Comparison of ENCODE assay signal across 8 mouse cellular contexts in genomic region chr7:102221899-102222298, GRCm38 (mm10). TPM values are rescaled to one million over a fixed set of nuclear protein-coding genes. Genes with fewer than 3 reads are reported as not detected.
A peak's percentile ranks its signal among the peaks of the same experiment; 100 is the strongest.
DNase-seq lines count a peak whose midpoint lies in the region; ATAC-seq and TF ChIP-seq lines count a peak whose summit lies in the region.

No protein-coding gene starts in this region.

- ATAC-seq in heart, embryonic 13.5 days (ENCODE audit: extremely low read depth, insufficient number of reproducible peaks, low FRiP score, low TSS enrichment), result no peak

- peak overlapping the region; percentile 95 for H3K4me2 ChIP-seq in heart, embryonic 13.5 days

- H3K9me3 ChIP-seq in heart, embryonic 13.5 days, result no peaks in the 10 kb centered on the region
- no peaks in the 10 kb centered on the region for H3K9me3 ChIP-seq in MEL (replicated peaks; ENCODE audit: insufficient read depth, low read length)
- H3K9me3 ChIP-seq in hindbrain, embryonic 10.5 days, result no peaks in the 10 kb centered on the region
- no peaks in the 10 kb centered on the region for H3K9me3 ChIP-seq in midbrain, embryonic 10.5 days (replicated peaks)

- H3K79me2 ChIP-seq in MEL (ENCODE audit: control insufficient read depth, insufficient read depth, low read length, poor library complexity), result peaks cover 3% of the 10 kb centered on the region

- no peak for TF ChIP-seq POLR2A in MEL (IDR thresholded peaks at IDR 0.05; ENCODE audit: control insufficient read depth in 1 of 2, insufficient read depth in 1 of 2, low read depth in 1 of 2, low read length in 2 of 2, poor library complexity in 1 of 2)

- H3K36me3 ChIP-seq in heart, embryonic 13.5 days, result 0 out of 2 replicates have a peak, but pooled peaks cover 3% of the 10 kb centered on the region
- H3K36me3 ChIP-seq in MEL (ENCODE audit: control insufficient read depth in 1 of 2, insufficient read depth in 2 of 2, low read length in 2 of 2), result peaks cover 0 to 11% of the 10 kb centered on the region in 2 experiments; a peak in 2 of 4 replicates
- H3K36me3 ChIP-seq in hindbrain, embryonic 10.5 days, result peaks cover 10% of the 10 kb centered on the region
- H3K36me3 ChIP-seq in midbrain, embryonic 10.5 days, result 0 out of 2 replicates have a peak, but pooled peaks cover 2% of the 10 kb centered on the region

- TF ChIP-seq EP300 in MEL (IDR thresholded peaks at IDR 0.05; ENCODE audit: low read depth in 1 of 2, low read length in 2 of 2), result no peak

- H3K9ac ChIP-seq in heart, embryonic 13.5 days, result peak overlapping the region; percentile 81
- H3K9ac ChIP-seq in MEL (ENCODE audit: control insufficient read depth, low read depth, low read length, poor library complexity, severe bottlenecking), result no peak overlapping the region

- DNase-seq in heart, postnatal 25 days (ENCODE audit: low spot score), result no peak
- DNase-seq in MEL (ENCODE audit: low read depth, low spot score), result peak; percentile 33
- DNase-seq in hindbrain, embryonic 10.5 days (ENCODE audit: low spot score), result no peak
- no peak for DNase-seq in midbrain, embryonic 10.5 days (ENCODE audit: low spot score)
- DNase-seq in cerebellum, adult 11 months, result no peak
- DNase-seq in ovary, adult 18-20 months (ENCODE audit: low spot score), result no peak
- DNase-seq in layer of hippocampus, postnatal 25 days (ENCODE audit: extremely low spot score in 1 of 2, low spot score in 1 of 2), result no peak

- H3K27ac ChIP-seq in heart, embryonic 13.5 days (replicated peaks), result no peak overlapping the region
- H3K27ac ChIP-seq in MEL (ENCODE audit: control insufficient read depth, low read depth, low read length), result no peak overlapping the region
- H3K27ac ChIP-seq in hindbrain, embryonic 10.5 days, result peak overlapping the region; percentile 67
- H3K27ac ChIP-seq in midbrain, embryonic 10.5 days (replicated peaks), result no peak overlapping the region

- no peaks in the 10 kb centered on the region for H3K27me3 ChIP-seq in heart, embryonic 13.5 days (replicated peaks)
- no peaks in the 10 kb centered on the region for H3K27me3 ChIP-seq in MEL (ENCODE audit: control insufficient read depth in 1 of 2, insufficient read depth in 2 of 2, low read length in 2 of 2)
- H3K27me3 ChIP-seq in hindbrain, embryonic 10.5 days (ENCODE audit: insufficient read depth, poor library complexity, severe bottlenecking), result no peaks in the 10 kb centered on the region
- H3K27me3 ChIP-seq in midbrain, embryonic 10.5 days (ENCODE audit: low read depth, poor library complexity, severe bottlenecking), result no peaks in the 10 kb centered on the region

- intact Hi-C loops in heart, postnatal 25 days (cut with DNase I), result loop anchor here (1.0 kb wide), 1 partner anchor 28 kb away; no protein-coding TSS in a partner anchor

- 23% methylated on average over 1 of the region's 1 CpGs for WGBS in heart, embryonic 13.5 days
- WGBS in hindbrain, embryonic 10.5 days, result 56% methylated on average over 1 of the region's 1 CpGs
- 58% methylated on average over 1 of the region's 1 CpGs for WGBS in midbrain, embryonic 10.5 days

- peak overlapping the region; percentile 64 for H3K4me3 ChIP-seq in heart, embryonic 13.5 days
- peak overlapping the region in 1 of 2 experiments; percentile 20; a peak in 1 of 4 replicates for H3K4me3 ChIP-seq in MEL (ENCODE audit: control insufficient read depth in 1 of 2, insufficient read depth in 1 of 2, low read depth in 2 of 2, low read length in 2 of 2)
- peak overlapping the region; percentile 74 for H3K4me3 ChIP-seq in hindbrain, embryonic 10.5 days
- peak overlapping the region; percentile 75 for H3K4me3 ChIP-seq in midbrain, embryonic 10.5 days

- no peak for TF ChIP-seq CTCF in MEL (IDR thresholded peaks at IDR 0.05 in 2 of 3, conservative IDR thresholded peaks at IDR 0.05 in 1 of 3; ENCODE audit: control insufficient read depth in 1 of 3, insufficient read depth in 1 of 3, low read depth in 2 of 3, low read length in 3 of 3, poor library complexity in 1 of 3, severe bottlenecking in 1 of 3)

- TF ChIP-seq RAD21 in MEL (IDR thresholded peaks at IDR 0.05; ENCODE audit: low read depth, low read length), result no peak

- peaks cover 13% of the 10 kb centered on the region for H3K4me1 ChIP-seq in heart, embryonic 13.5 days
- peaks cover 0 to 9% of the 10 kb centered on the region in 2 experiments; a peak in 2 of 4 replicates for H3K4me1 ChIP-seq in MEL (ENCODE audit: control insufficient read depth in 1 of 2, insufficient read depth in 2 of 2, low read length in 2 of 2)
- peaks cover 14% of the 10 kb centered on the region for H3K4me1 ChIP-seq in hindbrain, embryonic 10.5 days (replicated peaks)
- H3K4me1 ChIP-seq in midbrain, embryonic 10.5 days, result peaks cover 13% of the 10 kb centered on the region

TF ChIP-seq in MEL, 35 proteins besides CTCF, POLR2A, EP300 and RAD21:
- TF ChIP-seq MYC (IDR thresholded peaks at IDR 0.05; ENCODE audit: low read depth, low read length), result 0 out of 2 replicates have a peak, but pooled peaks have one; percentile 5
- TF ChIP-seq MXI1 (IDR thresholded peaks at IDR 0.05; ENCODE audit: low read depth, low read length), result no peak
- no peak for TF ChIP-seq BHLHE40 (IDR thresholded peaks at IDR 0.05; ENCODE audit: borderline replicate concordance, low read depth, low read length)
- TF ChIP-seq ZC3H11A (IDR thresholded peaks at IDR 0.05; ENCODE audit: low read depth, low read length), result no peak
- TF ChIP-seq CHD1 (IDR thresholded peaks at IDR 0.05; ENCODE audit: low read depth, low read length), result no peak
- no peak for TF ChIP-seq MAFK (IDR thresholded peaks at IDR 0.05; ENCODE audit: borderline replicate concordance, low read depth, low read length)
- no peak for TF ChIP-seq ZMIZ1 (IDR thresholded peaks at IDR 0.05; ENCODE audit: low read depth, low read length)
- TF ChIP-seq CHD2 (IDR thresholded peaks at IDR 0.05; ENCODE audit: low read length), result no peak
- TF ChIP-seq ETS1 (IDR thresholded peaks at IDR 0.05; ENCODE audit: low read depth, low read length), result no peak
- no peak for TF ChIP-seq JUND (IDR thresholded peaks at IDR 0.05; ENCODE audit: low read depth, low read length)
- TF ChIP-seq GATA1 (IDR thresholded peaks at IDR 0.05; ENCODE audit: low read depth, low read length), result no peak
- TF ChIP-seq ZNF384 (IDR thresholded peaks at IDR 0.05; ENCODE audit: low read depth, low read length), result peak; percentile 51; the same call in 1 of the 2 replicates
- no peak for TF ChIP-seq TCF12 (IDR thresholded peaks at IDR 0.05; ENCODE audit: low read depth, low read length)
- TF ChIP-seq NRF1 (IDR thresholded peaks at IDR 0.05; ENCODE audit: insufficient read depth, low read depth, low read length, poor library complexity, severe bottlenecking), result no peak
- TF ChIP-seq SIN3A (IDR thresholded peaks at IDR 0.05; ENCODE audit: low read length), result no peak

RNA-seq across cellular contexts. Expression of gene Pgap2, which starts 11.9 kb away (rescaled TPM):
- polyA plus RNA-seq in heart, embryonic 13.5 days (2015; fragmentation: Nextera tagmentation; extraction: Ambion mirVana), result 56.3 and 61.3 TPM in 2 replicates
- 10 to 100 TPM; 58.8 to 68.0 TPM for total RNA-seq in heart, postnatal 25 days (2021)
- total RNA-seq in MEL (2012; rRNA removed), result 21.1 and 29.2 TPM in 2 replicates
- 10 to 100 TPM in 1 of 2 experiments, not detected in 1; 91.1 TPM for polyA plus RNA-seq in MEL (2012; ENCODE audit: insufficient read depth in 1 of 2, insufficient read length in 2 of 2, low read depth in 1 of 2, low replicate concordance in 2 of 2, missing spikeins in 1 of 2)
- 44.2 and 51.6 TPM in 2 replicates for polyA plus RNA-seq in hindbrain, embryonic 10.5 days (2016; fragmentation: Nextera tagmentation; extraction: Ambion mirVana)
- 48.7 and 49.2 TPM in 2 replicates for polyA plus RNA-seq in midbrain, embryonic 10.5 days (2016; fragmentation: Nextera tagmentation; extraction: Ambion mirVana)
- total RNA-seq in layer of hippocampus, postnatal 25 days (2021), result 10 to 100 TPM; 27.7 to 34.0 TPM

RNA-seq across cellular contexts. Expression of gene Nup98, which starts 11.9 kb away (rescaled TPM):
- polyA plus RNA-seq in heart, embryonic 13.5 days (2015; fragmentation: Nextera tagmentation; extraction: Ambion mirVana), result 21.1 and 22.0 TPM in 2 replicates
- total RNA-seq in heart, postnatal 25 days (2021), result 10 to 100 TPM; 29.0 to 32.5 TPM
- total RNA-seq in MEL (2012; rRNA removed), result 25.9 and 31.7 TPM in 2 replicates
- polyA plus RNA-seq in MEL (2012; ENCODE audit: insufficient read depth in 1 of 2, insufficient read length in 2 of 2, low read depth in 1 of 2, low replicate concordance in 2 of 2, missing spikeins in 1 of 2), result 100 to 1,000 TPM in 1 of 2 experiments, 10 to 100 TPM in 1; 45.2 to 195 TPM
- polyA plus RNA-seq in hindbrain, embryonic 10.5 days (2016; fragmentation: Nextera tagmentation; extraction: Ambion mirVana), result 36.9 and 42.6 TPM in 2 replicates
- polyA plus RNA-seq in midbrain, embryonic 10.5 days (2016; fragmentation: Nextera tagmentation; extraction: Ambion mirVana), result 43.9 and 44.4 TPM in 2 replicates
- 10 to 100 TPM; 36.7 to 37.8 TPM for total RNA-seq in layer of hippocampus, postnatal 25 days (2021)

RNA-seq across cellular contexts. Expression of gene Rhog, which starts 34.0 kb away (rescaled TPM):
- polyA plus RNA-seq in heart, embryonic 13.5 days (2015; fragmentation: Nextera tagmentation; extraction: Ambion mirVana), result 43.8 and 46.5 TPM in 2 replicates
- 10 to 100 TPM; 24.8 to 30.5 TPM for total RNA-seq in heart, postnatal 25 days (2021)
- 24.1 and 33.3 TPM in 2 replicates for total RNA-seq in MEL (2012; rRNA removed)
- 100 to 1,000 TPM; 347 to 425 TPM for polyA plus RNA-seq in MEL (2012; ENCODE audit: insufficient read depth in 1 of 2, insufficient read length in 2 of 2, low read depth in 1 of 2, low replicate concordance in 2 of 2, missing spikeins in 1 of 2)
- polyA plus RNA-seq in hindbrain, embryonic 10.5 days (2016; fragmentation: Nextera tagmentation; extraction: Ambion mirVana), result 34.3 and 41.3 TPM in 2 replicates
- polyA plus RNA-seq in midbrain, embryonic 10.5 days (2016; fragmentation: Nextera tagmentation; extraction: Ambion mirVana), result 34.8 and 34.9 TPM in 2 replicates
- 10 to 100 TPM; 28.9 to 30.2 TPM for total RNA-seq in layer of hippocampus, postnatal 25 days (2021)

RNA-seq across cellular contexts. Expression of gene Stim1, which starts 45.7 kb away (rescaled TPM):
- 11.7 and 13.0 TPM in 2 replicates for polyA plus RNA-seq in heart, embryonic 13.5 days (2015; fragmentation: Nextera tagmentation; extraction: Ambion mirVana)
- total RNA-seq in heart, postnatal 25 days (2021), result 10 to 100 TPM; 21.6 to 21.8 TPM
- total RNA-seq in MEL (2012; rRNA removed), result 26.1 and 28.2 TPM in 2 replicates
- 10 to 100 TPM in 1 of 2 experiments, not detected in 1; 65.0 TPM for polyA plus RNA-seq in MEL (2012; ENCODE audit: insufficient read depth in 1 of 2, insufficient read length in 2 of 2, low read depth in 1 of 2, low replicate concordance in 2 of 2, missing spikeins in 1 of 2)
- 8.9 and 13.5 TPM in 2 replicates for polyA plus RNA-seq in hindbrain, embryonic 10.5 days (2016; fragmentation: Nextera tagmentation; extraction: Ambion mirVana)
- 11.7 and 12.4 TPM in 2 replicates for polyA plus RNA-seq in midbrain, embryonic 10.5 days (2016; fragmentation: Nextera tagmentation; extraction: Ambion mirVana)
- total RNA-seq in layer of hippocampus, postnatal 25 days (2021), result 10 to 100 TPM; 67.7 to 70.4 TPM
